Mouse (Mus musculus) retina, embryonic 14.5 days (tissue): ENCODE results near the gene Plekha4.

Experiments
- DNase-seq: peaks from one replicate; pipeline ENCODE4 v3.0.0-alpha.2; 2015; ENCODE audit warnings: low spot score

Gene Plekha4

GRCm38 (mm10) chr7:45538163-45539041 is 12.3 kb downstream of the Plekha4 start:
- DNase-seq: peak; percentile 81

- no peak for DNase-seq
Measured at GRCm38 (mm10) chr7:45539095-45539494, 13.0 kb downstream of the Plekha4 start.

DNA sequence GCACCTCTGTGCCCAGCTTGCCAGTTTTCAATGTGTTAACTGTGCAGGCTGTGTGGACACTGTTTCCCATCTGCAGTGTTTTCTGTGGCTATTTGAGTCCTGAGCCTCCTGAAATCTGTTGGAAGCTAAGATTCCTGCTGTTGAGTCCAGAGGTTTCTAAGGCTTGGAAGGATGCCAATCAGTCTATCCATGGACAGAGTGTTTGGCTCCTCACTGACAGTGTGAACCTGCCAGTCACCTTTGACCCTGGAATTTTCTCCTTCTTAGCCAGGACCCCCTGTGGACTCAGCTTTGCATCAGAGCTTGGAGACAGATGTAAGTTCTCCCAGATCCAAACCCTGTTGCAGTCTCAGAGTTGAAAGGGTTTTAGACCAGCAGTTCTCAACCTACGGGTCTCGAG is 14.1 kb downstream of the Plekha4 start:
- DNase-seq: no peak

- DNase-seq: no peak
Measured at GRCm38 (mm10) chr7:45544525-45544924, 18.4 kb downstream of the Plekha4 start.

- DNase-seq: no peak
Measured at GRCm38 (mm10) chr7:45549641-45550436, 23.7 kb downstream of the Plekha4 start.

- no peak for DNase-seq
Measured at GRCm38 (mm10) chr7:45550821-45551511, 24.8 kb downstream of the Plekha4 start.

DNA sequence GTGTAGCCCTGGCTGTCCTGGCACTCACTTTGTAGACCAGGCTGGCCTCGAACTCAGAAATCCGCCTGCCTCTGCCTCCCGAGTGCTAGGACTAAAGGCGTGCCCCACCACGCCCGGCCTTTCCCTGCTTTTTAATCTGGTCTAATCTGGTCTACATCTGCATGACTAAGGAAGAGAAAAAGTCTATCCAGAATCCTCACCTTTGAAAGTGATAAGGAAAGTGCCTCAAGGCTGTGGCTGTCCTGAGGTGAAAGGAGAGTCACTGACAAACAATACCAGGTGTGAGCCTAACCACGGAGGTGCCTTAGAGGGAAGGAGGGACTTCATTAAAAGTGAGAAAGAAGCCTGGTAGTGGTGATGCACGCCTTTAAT is 25.4 kb downstream of the Plekha4 start:
- DNase-seq: no peak

DNA sequence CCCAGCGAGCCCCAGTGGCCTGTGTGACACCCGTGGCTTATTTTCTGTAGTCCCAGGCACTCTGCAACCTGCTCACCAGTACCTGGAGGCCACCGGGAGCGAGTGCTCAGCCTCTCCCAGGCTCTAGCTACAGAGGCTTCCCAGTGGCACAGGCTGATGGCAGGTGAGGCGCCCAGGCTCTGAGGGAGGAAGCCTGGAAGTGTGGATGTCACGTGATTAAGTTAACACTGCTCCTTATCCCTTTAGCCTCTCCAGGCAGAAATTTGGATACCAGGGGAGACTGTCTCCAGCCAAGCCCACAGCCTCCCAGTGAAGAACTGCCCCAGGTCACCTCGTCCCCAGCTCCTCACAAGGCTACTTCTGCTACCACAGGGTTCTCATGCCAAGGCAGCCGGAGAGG is 27.4 kb downstream of the Plekha4 start:
- no peak for DNase-seq

DNA sequence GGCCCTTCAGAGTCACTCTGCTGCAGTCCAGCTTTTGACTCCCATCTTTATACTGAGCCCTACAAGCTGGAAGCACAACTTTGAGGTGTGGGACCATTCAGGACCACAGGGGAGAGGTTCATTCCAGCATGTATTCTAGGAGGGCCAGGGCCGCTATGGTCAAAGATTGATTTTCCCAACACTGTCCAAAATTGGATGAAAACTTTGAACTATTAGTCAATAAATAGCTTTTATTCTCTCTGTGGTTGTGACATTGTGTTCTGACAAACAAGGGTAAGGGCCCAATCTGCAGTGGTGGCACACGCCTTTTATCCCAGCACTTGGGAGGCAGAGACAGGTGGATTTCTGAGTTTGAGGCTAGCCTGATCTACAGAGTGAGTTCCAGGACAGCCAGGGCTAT is 27.9 kb downstream of the Plekha4 start:
- DNase-seq: no peak

DNA sequence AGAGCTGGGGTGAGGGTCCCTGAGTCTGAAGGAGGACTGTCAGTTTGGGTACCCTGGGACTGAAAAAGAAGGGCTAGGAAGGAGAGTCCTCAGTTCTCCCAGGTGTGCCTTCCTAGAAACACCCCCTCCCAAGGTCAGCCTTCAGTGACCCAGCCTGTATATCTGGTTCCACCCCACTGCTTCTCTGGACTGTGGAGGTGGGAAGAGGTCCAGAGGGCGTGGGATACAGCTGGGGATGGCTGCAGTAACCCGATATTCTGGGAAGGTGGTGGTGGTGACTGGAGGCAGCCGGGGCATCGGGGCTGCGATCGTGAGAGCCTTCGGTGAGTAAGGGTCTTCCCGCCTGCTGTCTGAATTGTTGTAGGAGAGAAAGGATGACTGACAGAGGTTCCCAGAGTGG is 28.6 kb downstream of the Plekha4 start, which contains the start of gene Hsd17b14:
Gene Hsd17b14, plus strand, starts transcription at position 150 of the 400 bp plus-strand sequence.
- DNase-seq: no peak

GRCm38 (mm10) chr7:45555787-45556186 is 29.7 kb downstream of the Plekha4 start:
- DNase-seq: peak; percentile 89

GRCm38 (mm10) chr7:45558907-45559306 is 32.8 kb downstream of the Plekha4 start:
- DNase-seq: no peak

DNA sequence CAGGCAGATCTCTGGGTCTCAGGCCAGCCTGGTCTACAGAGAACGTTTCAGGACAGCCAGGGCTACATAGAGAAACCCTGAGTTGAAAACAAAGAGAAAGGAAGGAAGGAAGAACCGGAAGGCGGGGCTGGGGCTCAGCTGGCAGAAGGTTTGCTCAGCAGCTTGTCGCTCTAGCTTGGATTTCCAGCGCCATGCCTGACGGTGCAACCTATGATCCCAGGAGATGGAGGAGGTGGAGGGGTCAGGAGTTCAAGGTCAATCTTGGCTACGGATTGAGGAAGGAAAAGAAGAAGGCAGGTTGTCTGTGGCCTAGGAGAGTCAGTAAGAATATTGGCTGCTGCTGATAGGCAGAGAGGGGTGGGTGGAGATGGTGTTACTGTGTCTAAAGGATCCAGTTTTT is 34.1 kb downstream of the Plekha4 start:
- DNase-seq: no peak

DNA sequence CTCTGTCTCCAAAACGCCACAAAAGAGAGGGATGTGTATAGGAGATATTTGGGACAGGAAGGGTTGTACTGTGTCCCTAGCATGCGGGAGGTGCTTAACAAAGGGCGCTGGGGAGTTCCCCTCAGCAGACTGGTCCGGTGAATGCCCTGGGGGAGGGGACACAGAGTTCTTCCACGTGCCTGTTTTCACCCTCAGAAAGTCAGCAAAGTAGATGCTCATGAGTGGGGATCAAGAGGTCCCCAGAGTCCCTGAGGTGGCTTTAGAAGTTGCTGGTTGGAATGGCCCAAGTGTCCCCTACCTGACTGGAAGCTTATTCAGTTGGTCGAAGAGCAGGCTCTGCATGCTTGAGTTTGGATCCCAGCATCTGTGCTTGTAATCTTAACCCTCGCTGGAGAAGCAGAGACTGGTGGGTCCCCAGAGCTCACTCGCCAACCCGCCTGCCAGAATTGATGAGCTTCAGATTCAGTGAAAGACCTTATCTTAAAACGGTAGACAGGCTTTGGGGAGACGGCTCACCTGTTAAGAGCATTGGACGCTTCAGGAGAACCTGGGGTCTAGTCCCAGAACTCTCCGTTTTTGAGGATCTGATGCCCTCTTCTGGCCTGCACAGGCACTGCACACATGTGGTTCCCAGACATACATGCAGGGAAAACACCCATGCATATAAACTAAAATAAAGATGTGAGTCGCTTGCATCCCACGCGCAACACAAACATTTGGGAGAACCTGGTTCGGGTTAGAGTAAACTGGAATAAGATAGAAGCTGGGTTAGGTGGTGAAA is 34.9 kb downstream of the Plekha4 start:
- DNase-seq: peak; percentile 82

DNA sequence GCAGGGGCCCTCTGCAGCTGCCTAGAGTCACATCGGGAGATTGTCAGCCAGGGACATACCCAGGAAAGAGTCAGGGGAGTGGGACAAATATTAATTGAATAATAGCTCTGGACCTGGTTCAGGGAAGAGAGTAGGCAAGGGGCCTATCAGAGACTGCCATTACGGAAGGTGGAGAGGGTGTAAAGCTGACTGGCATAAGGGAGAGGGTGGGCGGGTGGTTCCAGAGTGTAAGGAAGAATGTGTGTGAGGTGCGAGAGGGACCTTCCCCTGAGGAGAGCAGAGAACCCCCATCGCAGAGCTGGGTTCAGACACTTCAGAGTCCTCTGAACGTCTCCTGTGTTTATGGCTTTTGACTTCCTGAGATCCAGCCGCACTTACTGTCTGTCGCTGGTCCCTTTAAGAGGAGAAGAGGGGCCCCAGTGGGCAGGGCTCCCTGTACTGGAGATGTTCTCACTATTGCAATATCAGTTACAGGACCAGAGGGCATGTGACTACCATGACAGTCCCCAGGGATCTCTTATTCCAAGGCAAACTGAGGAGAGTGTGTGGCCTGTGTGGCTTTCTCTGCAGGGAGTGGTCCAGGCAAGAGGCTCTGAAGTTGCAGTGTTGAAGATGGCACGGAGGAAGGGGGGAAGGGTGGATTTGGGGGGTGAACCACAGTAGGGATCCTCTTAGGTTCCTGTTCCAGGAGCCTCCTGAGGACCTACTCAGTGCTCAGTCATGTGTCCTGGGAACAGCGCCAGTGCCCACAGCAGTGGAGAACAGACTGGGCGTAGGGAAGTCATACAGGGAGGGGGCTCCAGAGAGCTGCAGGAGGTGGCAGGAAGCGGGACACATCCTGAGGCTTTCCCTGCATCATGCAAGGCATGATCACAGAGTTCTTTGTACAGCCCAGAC is 35.7 kb downstream of the Plekha4 start:
- no peak for DNase-seq

GRCm38 (mm10) chr7:45564811-45565210 is 38.7 kb downstream of the Plekha4 start:
- no peak for DNase-seq

- no peak for DNase-seq
Measured at GRCm38 (mm10) chr7:45565446-45565845, 39.3 kb downstream of the Plekha4 start.

DNA sequence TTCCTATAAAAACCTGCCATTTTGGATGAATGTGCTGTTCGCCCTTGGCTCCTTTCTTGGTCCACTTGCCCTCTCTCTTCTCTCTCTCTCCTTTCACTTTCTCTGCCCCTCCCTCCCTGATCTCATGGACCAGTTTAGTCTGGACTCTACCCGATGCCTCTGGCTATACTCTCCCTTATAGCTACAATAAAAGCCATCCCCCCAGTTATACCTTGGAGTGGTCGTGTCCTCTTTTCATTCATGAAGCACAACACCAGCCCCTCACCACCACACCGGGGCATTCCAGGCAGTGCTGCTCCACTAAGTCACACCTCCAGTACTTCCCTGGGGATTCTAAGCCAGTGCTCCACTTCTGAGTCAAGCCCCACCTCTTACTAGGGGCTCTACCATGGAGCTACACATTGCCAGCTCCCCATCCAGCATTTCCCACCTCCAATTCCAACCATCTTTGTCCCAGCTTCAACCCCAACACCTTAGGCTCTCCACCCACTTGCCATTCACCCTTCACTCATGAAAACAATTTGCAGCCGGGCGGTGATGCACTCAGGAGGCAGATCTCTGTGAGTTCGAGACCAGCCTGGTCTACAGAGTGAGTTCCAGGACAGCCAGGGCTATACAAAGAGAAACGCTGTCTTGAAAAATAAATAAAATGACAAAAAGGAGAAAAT is 41.1 kb downstream of the Plekha4 start:
- DNase-seq: no peak

DNA sequence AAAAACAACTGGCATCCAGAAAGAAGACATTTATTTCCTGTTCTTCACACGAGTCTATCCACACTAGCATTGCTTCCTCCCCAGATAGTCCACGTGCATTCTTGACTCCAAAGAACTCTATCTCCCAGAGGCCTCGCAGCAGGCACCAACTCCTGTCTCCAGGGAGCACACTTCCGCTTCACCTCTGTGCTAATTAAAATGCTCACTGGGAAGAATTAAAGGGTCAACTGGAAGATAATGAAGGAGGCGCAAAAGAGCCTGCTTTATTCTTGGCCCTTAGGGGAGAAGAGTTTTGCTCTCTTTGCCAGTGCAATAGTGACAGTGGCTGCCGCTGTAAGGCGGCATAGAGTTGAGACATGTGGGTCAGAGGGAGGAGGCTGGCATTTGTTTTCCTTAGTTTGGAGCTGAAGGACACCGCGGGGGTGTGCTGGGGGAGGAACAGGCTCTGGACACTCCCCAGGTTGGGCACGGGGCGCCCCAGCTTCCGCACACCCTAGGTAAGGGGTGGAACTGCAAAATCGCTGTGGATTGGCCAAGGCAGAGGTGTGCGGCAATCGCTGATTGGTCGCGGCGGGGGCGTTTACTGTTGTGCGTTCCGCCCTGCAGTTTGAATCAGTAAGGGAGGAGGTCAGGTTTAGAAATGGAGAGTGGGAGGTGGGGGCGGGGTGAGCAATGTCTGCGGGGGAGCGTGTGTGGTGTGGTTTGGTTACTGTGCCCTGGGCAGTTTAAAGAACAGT is 41.8 kb downstream of the Plekha4 start:
- DNase-seq: peak; percentile 90
